Mouse (Mus musculus) gastrocnemius, postnatal 14 days (tissue): ENCODE data around the gene Gm36176. TPM values are rescaled to one million over a fixed set of nuclear protein-coding genes. Genes with fewer than 3 reads are reported as not detected.

Experiments used
- DNase-seq: peaks from one replicate; pipeline ENCODE4 v3.0.0; 2021; ENCODE audit warnings: mixed read lengths
- intact Hi-C: fragments of 180-260 bp; cut with DNase I; formaldehyde crosslinking; loops from one replicate; pipeline ENCODE4 v1.15.1; 2025; ENCODE audit warnings: low total_unique reads
- total RNA-seq, 2 experiments: library from RNA; stranded (reverse); gene quantifications; 2 replicates each; pipeline ENCODE4 v1.2.3; 2021

Gene Gm36176
- total RNA-seq, 2 experiments from 2014 or later: not detected

DNA sequence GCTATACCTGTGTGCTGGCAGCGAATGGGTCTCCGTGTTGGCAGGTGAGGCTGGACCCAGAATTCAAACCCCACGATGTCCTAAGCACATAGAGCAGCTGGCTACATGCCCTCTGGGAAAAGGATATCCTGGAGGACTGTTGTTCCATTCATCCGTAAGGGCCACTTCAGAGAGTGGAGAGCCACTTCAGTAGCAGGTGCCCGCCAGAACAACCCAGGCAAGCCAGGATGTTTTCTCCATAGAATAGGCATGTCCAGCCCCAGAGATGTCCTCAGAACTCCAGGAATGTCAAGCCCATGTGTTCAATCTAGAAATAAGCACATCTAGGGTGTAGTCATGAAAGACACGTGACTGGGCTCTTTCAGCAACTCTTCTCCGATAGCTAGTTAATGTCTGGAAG, 23.0 kb downstream of the Gm36176 start:
- DNase-seq: no peak
- intact Hi-C loops: no loop called here

DNA sequence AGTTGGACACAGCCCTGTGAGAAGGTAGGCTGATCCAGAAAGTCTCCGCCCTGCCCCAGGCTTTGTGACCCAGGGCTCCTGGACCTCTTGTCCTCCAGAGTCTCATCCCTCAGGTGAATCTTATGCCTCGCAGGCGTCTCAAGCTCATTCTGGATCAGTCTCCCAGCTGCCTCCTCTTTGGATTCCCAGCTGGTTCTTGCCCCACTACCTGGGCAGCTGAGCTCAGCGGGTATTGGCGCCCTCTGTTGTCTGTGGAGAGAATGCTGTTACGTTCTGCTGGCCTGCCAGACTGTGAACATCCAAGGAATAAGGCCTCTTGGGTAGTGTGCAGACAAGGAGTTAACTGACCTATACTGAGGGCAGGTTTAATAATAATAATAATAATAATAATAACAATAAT, 32.4 kb downstream of the Gm36176 start:
- no peak for DNase-seq
- intact Hi-C loops: no loop called here

- no peak for DNase-seq
- intact Hi-C loops: loop anchor here (5.0 kb wide), 1 partner anchor 253 kb away; no protein-coding TSS in a partner anchor
Observed at GRCm38 (mm10) chr10:77880305-77880704, 33.7 kb downstream of the Gm36176 start.

- DNase-seq: no peak
- intact Hi-C loops: loop anchor here (5.0 kb wide), 1 partner anchor 255 kb away; no protein-coding TSS in a partner anchor
Observed at GRCm38 (mm10) chr10:77882553-77882952, 36.0 kb downstream of the Gm36176 start.

DNA sequence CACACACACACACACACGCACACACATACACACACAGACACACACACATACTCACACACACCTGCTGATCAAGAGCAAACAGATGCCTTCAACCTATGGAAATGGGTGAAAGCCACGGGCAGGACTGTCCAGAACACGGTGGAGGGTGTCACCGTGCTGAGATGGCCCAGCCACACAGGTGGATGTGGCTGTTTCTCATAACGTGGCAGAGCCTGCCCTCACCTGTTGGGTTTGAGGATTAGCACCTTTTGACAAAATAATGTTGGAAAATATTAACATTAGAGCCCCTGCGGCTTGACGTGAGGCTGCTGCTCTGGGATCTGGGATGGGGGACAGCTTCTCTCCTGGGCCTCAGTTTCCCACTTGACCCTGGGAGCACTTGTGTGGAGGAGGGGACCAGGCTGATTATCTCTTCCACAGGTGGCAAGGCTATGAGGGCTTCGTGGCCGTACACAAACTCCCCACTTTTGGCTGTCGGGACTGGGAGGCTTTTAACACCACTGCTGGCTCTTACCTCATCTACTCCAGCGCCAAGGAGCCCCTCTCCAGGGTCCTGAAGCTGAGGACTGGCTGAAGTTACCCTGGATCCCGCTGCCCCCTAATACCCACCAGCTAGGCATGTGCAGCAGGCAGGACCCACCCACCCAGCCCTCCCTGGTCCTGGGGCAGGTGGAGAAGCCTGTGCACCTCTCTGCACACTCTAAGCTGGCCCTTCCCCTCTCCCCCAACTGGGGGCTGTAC, 39.6 kb downstream of the Gm36176 start:
- intact Hi-C loops: no loop called here
- DNase-seq: no peak

GRCm38 (mm10) chr10:77890987-77891565, 44.5 kb downstream of the Gm36176 start:
- intact Hi-C loops: no loop called here
- no peak for DNase-seq

GRCm38 (mm10) chr10:77895562-77895961, 49.0 kb downstream of the Gm36176 start:
- intact Hi-C loops: no loop called here
- no peak for DNase-seq

Other genes starting within 250 kb of the Gm36176 start
- 10 to 100 TPM; 41.9 to 46.5 TPM for gene Sumo3, start 240.7 kb upstream of the Gm36176 start, total RNA-seq
- 10 to 100 TPM in 1 of 2 experiments, 1 to 10 TPM in 1; 5.8 to 10.3 TPM for gene Gm49325, start 240.6 kb upstream of the Gm36176 start, total RNA-seq
- 10 to 100 TPM; 79.8 to 84.4 TPM for gene Ube2g2, start 224.5 kb upstream of the Gm36176 start, total RNA-seq
- gene Tspear, start 160.2 kb upstream of the Gm36176 start, total RNA-seq: not detected
- not detected for gene Gm19402, start 156.0 kb upstream of the Gm36176 start, total RNA-seq
- gene Gm9508, start 149.6 kb upstream of the Gm36176 start, total RNA-seq: not detected
- not detected for gene Gm10272, start 140.2 kb upstream of the Gm36176 start, total RNA-seq
- not detected for gene Gm10024, start 135.3 kb upstream of the Gm36176 start, total RNA-seq
- gene Gm10142, start 131.0 kb upstream of the Gm36176 start, total RNA-seq: not detected
- not detected for gene Krtap12-1, start 126.2 kb upstream of the Gm36176 start, total RNA-seq
- not detected for gene Gm10100, start 120.3 kb upstream of the Gm36176 start, total RNA-seq
- gene Gm18596, start 104.2 kb upstream of the Gm36176 start, total RNA-seq: not detected
- not detected for gene Gm9736, start 95.4 kb upstream of the Gm36176 start, total RNA-seq
- gene Gm3233, start 87.1 kb upstream of the Gm36176 start, total RNA-seq: not detected
- not detected for gene Gm3238, start 75.5 kb upstream of the Gm36176 start, total RNA-seq
- not detected for gene Gm7138, start 69.9 kb upstream of the Gm36176 start, total RNA-seq
- not detected for gene Gm3250, start 64.3 kb upstream of the Gm36176 start, total RNA-seq
- not detected for gene Gm7137, start 58.6 kb upstream of the Gm36176 start, total RNA-seq
- gene Gm9639, start 51.7 kb upstream of the Gm36176 start, total RNA-seq: not detected
- not detected for gene Gm19668, start 47.7 kb upstream of the Gm36176 start, total RNA-seq
- not detected for gene Gm9507, start 35.0 kb upstream of the Gm36176 start, total RNA-seq
- gene Gm2696, start 32.1 kb upstream of the Gm36176 start, total RNA-seq: not detected
- not detected for gene Krtap10-4, start 19.7 kb upstream of the Gm36176 start, total RNA-seq
- not detected for gene Krtap10-10, start 10.9 kb upstream of the Gm36176 start, total RNA-seq
- gene Gm10318, start 6.1 kb downstream of the Gm36176 start, total RNA-seq: not detected
- not detected for gene Gm3285, start 15.2 kb downstream of the Gm36176 start, total RNA-seq
- gene Lrrc3, start 55.7 kb downstream of the Gm36176 start, total RNA-seq: under 1 TPM; 0.33 to 0.41 TPM
- gene Trpm2, start 123.8 kb downstream of the Gm36176 start, total RNA-seq: under 1 TPM; 0.04 to 0.33 TPM
- gene 1810043G02Rik, start 131.7 kb downstream of the Gm36176 start, total RNA-seq: 1 to 10 TPM; 3.7 to 4.6 TPM
- gene Pfkl, start 163.3 kb downstream of the Gm36176 start, total RNA-seq: 1 to 10 TPM; 9.0 to 9.3 TPM
- not detected for gene Dnmt3l, start 195.1 kb downstream of the Gm36176 start, total RNA-seq
- gene Aire, start 196.8 kb downstream of the Gm36176 start, total RNA-seq: not detected
- gene Icosl, start 222.5 kb downstream of the Gm36176 start, total RNA-seq: 1 to 10 TPM; 1.6 to 2.0 TPM